Mouse (Mus musculus): ENCODE measurements around the gene Btbd35f25. TPM values are rescaled to one million over a fixed set of nuclear protein-coding genes. Genes with fewer than 3 reads are reported as not detected.
"Not testable (repeated sequence)": the region's sequence is repeated elsewhere in the genome, so short reads cannot be mapped to it uniquely, and the experiment has no call there.

Btbd35f25 gene
- polyA plus RNA-seq (2016; fragmentation: Nextera tagmentation; extraction: Ambion mirVana): not detected in 2 replicates

- WGBS: 78% methylated on average over 4 of the region's 4 CpGs
- H3K36me3 ChIP-seq; ATAC-seq (ENCODE audit: insufficient number of reproducible peaks, insufficient read depth, low FRiP score, low TSS enrichment): not testable (repeated sequence)
Measured at GRCm38 (mm10) chrX:31717056-31717455, at the start of gene Btbd35f25. Gene Btbd35f25 (minus strand): TSS chrX:31717156.

GRCm38 (mm10) chrX:31766255-31766654 lies 49.3 kb upstream of the Btbd35f25 start:
- no peak for ATAC-seq (ENCODE audit: insufficient number of reproducible peaks, insufficient read depth, low FRiP score, low TSS enrichment)
- H3K9me3 ChIP-seq: peaks cover 86% of the 10 kb centered on the region
- H3K36me3 ChIP-seq: no peaks in the 10 kb centered on the region
- H3K9ac ChIP-seq: no peak overlapping the region
- no peaks in the 10 kb centered on the region for H3K4me1 ChIP-seq
- H3K4me2 ChIP-seq (replicated peaks): no peak overlapping the region
- no peak overlapping the region for H3K4me3 ChIP-seq
- H3K27ac ChIP-seq: no peak overlapping the region
- H3K27me3 ChIP-seq: no peaks in the 10 kb centered on the region

More at GRCm38 (mm10) chrX:31717056-31717455, at the start of gene Btbd35f25:
- not testable (repeated sequence) for H3K9ac ChIP-seq; H3K4me1 ChIP-seq; H3K4me3 ChIP-seq; H3K4me2 ChIP-seq (replicated peaks); H3K9me3 ChIP-seq; H3K27ac ChIP-seq; H3K27me3 ChIP-seq

GRCm38 (mm10) chrX:31764001-31764400 lies 47.0 kb upstream of the Btbd35f25 start:
- Histone ChIP-seq H3K27me3 (no peaks in the 10 kb centered on the region), H3K4me3 (no peak overlapping the region), H3K4me2 (replicated peaks) (no peak overlapping the region), H3K27ac (no peak overlapping the region), H3K9ac (no peak overlapping the region), H3K4me1 (no peaks in the 10 kb centered on the region), H3K9me3 (peaks cover 83% of the 10 kb centered on the region), H3K36me3 (no peaks in the 10 kb centered on the region)
- WGBS: 80% methylated on average over 1 of the region's 1 CpGs
- no peak for ATAC-seq (ENCODE audit: insufficient number of reproducible peaks, insufficient read depth, low FRiP score, low TSS enrichment)

GRCm38 (mm10) chrX:31745079-31745478 lies 28.1 kb upstream of the Btbd35f25 start:
- Histone ChIP-seq H3K27me3 (no peaks in the 10 kb centered on the region), H3K4me1 (no peaks in the 10 kb centered on the region), H3K9ac (no peak overlapping the region), H3K4me2 (replicated peaks) (no peak overlapping the region), H3K9me3 (peaks cover 46% of the 10 kb centered on the region), H3K36me3 (no peaks in the 10 kb centered on the region), H3K4me3 (no peak overlapping the region), H3K27ac (no peak overlapping the region)
- peak; percentile 41; the same call in 1 of the 2 replicates for ATAC-seq (ENCODE audit: insufficient number of reproducible peaks, insufficient read depth, low FRiP score, low TSS enrichment)
- whole genome bisulfite sequencing: 87% methylated on average over 10 of the region's 10 CpGs

- 73% methylated on average over 6 of the region's 6 CpGs for WGBS
- no peaks in the 10 kb centered on the region for H3K36me3 ChIP-seq
- ATAC-seq (ENCODE audit: insufficient number of reproducible peaks, insufficient read depth, low FRiP score, low TSS enrichment): no peak
- H3K27me3 ChIP-seq: no peaks in the 10 kb centered on the region
- H3K9me3 ChIP-seq: peaks cover 30% of the 10 kb centered on the region
- H3K4me2 ChIP-seq (replicated peaks): no peak overlapping the region
- H3K9ac ChIP-seq: no peak overlapping the region
- no peak overlapping the region for H3K4me3 ChIP-seq
- H3K27ac ChIP-seq: no peak overlapping the region
- H3K4me1 ChIP-seq: no peaks in the 10 kb centered on the region
Measured at GRCm38 (mm10) chrX:31736958-31737357, 20.0 kb upstream of the Btbd35f25 start.

Other genes starting within 250 kb of the Btbd35f25 start
- gene Gm21883, start 142.9 kb downstream of the Btbd35f25 start, polyA plus RNA-seq (2016; fragmentation: Nextera tagmentation; extraction: Ambion mirVana): not detected in 2 replicates
- not detected in 2 replicates for gene Spin2e, start 98.2 kb downstream of the Btbd35f25 start, polyA plus RNA-seq (2016; fragmentation: Nextera tagmentation; extraction: Ambion mirVana)
- gene Gm21637, start 244.9 kb upstream of the Btbd35f25 start, polyA plus RNA-seq (2016; fragmentation: Nextera tagmentation; extraction: Ambion mirVana): not detected in 2 replicates

All from embryonic facial prominence, embryonic 12.5 days (tissue).